Mouse (Mus musculus) adrenal gland, postnatal 36 days (tissue): ENCODE measurements around the gene Prickle2. TPM values are rescaled to one million over a fixed set of nuclear protein-coding genes. Genes with fewer than 3 reads are reported as not detected.

Experiments
- DNase-seq, 2 experiments: peaks; one replicate each; pipeline ENCODE4 v3.0.0; 2021; ENCODE audit warnings: mixed read lengths in 1 of 2
- total RNA-seq, 2 experiments: library from RNA; stranded (reverse); gene quantifications; 2 replicates each; pipeline ENCODE4 v1.2.3; 2021

The Prickle2 gene
- total RNA-seq, 2 experiments from 2014 or later, result 7.5 to 8.5 TPM

DNA sequence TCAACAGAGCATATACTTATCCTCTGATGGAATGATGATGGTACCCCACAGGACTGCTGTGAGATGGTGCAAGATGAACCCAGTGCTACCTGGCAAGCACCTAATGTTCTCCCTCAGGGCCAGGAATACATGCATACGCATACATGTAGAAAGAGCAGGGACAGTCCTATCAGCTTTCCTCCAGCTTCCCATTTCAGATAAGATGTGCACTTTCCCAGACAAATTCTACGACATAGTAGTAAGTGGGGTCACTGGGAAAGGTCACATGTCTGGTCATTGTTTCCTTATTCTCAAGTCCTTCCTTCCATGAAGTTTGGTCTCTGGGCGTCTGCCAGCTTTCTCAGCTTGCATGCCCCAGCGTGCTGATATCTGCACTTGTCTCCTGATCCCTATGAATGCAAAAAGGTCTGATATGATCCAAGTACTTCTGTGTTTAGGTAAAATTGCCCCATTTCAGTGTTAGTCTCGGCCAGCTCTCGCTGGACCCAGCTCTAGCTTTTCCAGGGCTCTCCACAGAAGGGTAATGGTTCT lies 187.5 kb downstream of the Prickle2 start:
- DNase-seq, result no peak

DNA sequence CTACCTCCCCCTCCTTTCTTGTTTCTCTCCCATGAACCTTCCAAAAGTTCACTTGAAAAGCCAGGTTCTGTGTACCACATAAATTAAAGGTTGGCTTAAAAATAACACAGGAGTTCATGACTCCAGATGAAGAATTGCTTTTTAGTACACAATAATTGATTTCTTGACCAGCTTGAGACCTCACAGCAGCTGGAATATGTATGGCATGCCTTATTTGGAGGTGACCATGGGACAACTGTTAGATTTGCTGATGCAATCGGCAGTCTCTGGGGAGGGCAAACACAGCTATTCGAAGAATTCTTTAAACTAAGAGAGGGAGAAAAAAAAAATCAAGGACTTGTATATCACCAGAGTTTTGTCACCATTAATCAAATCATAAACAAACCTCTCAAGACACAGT lies 189.0 kb downstream of the Prickle2 start:
- no peak for DNase-seq

DNA sequence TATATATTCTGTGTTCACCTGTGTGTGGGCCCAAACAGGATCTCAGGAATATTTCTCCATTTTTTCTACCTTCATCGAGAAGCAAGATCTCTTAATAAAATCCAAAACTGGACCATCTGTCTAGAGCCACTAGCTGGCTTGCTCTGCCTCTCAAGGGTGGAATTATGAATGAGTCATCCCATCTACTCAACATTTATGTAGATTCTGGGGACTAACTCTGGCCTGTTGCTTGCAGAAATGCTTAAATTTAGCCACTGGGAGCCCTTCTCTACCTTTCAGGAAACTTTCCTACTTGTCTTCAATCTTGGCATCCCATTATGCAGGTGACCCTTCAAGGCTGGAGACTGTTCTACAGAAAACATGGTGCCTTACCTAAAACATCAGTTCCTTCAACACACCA lies 194.0 kb downstream of the Prickle2 start:
- DNase-seq, result no peak

DNA sequence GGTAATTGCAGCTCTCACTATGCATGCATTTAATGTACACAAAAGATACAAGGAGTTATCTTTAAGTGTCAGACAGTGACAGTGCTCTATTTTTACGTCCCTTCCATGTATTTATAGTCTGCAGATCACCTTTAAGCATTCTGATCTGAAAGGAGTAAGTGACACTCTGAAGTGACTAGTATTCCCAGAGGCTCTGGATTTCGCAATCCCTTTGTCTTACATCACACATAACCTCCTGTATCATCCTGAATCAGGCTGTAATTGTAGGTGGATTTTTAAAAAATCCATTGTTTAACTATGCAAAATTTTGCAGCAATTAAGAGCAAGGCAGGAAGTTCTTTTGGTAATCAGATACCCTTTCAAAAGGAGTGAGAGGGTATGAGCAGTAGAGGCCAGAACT lies 196.2 kb downstream of the Prickle2 start:
- no peak for DNase-seq

GRCm38 (mm10) chr6:92506276-92506675 lies 199.7 kb downstream of the Prickle2 start:
- DNase-seq, result no peak

- DNase-seq, result peak; percentile 35 to 44
These were observed 206.5 kb downstream of the Prickle2 start for GRCm38 (mm10) chr6:92499449-92499848.

- no peak for DNase-seq
These were observed 207.4 kb downstream of the Prickle2 start for GRCm38 (mm10) chr6:92498574-92498973.

- no peak for DNase-seq
These were observed 208.7 kb downstream of the Prickle2 start for GRCm38 (mm10) chr6:92497279-92497678.

DNA sequence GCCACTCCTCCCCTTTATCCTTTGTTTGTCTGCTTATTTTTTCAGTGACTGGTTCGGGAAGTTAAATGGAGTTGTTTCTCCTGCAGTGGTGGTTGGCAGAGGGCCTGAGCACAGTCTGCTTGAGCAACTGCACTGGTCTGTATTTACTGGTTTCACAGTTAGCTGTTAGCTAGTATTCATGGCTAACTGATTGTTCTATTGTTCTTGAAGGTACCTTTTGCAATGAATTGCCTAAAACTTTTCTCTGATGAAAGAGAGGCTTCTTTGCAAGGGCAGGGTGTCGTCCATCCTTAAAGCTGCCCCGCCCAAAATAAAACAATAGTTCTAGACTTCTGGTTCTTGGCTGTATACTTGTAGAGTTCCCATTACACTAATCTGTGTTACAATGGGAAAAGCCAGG lies 210.5 kb downstream of the Prickle2 start:
- no peak for DNase-seq

GRCm38 (mm10) chr6:92481690-92481956 lies 224.3 kb downstream of the Prickle2 start:
- no peak for DNase-seq

GRCm38 (mm10) chr6:92480941-92481689 lies 224.8 kb downstream of the Prickle2 start:
- DNase-seq, result peak; percentile 67 to 82

- DNase-seq, result no peak
These were observed 227.3 kb downstream of the Prickle2 start for GRCm38 (mm10) chr6:92478612-92479011.

DNA sequence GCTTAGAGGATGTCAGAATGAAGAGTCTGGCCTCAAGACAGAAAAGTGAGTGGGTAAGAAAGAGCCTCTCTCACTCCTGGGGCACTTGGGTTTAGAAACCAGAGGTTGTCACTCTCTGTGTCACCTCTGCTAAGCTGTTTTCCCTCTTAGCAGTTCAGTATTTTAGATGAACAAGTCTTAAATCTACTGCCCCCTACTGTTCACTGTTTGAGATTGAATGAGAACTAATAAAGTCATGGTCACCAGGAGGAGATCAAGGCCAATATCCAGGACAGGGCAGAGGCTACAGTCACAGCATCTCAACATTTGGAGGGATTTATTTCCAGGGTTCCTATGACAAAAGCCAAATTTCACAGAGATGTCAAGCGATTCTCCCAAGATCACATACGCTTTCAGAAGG lies 228.3 kb downstream of the Prickle2 start:
- no peak for DNase-seq

DNA sequence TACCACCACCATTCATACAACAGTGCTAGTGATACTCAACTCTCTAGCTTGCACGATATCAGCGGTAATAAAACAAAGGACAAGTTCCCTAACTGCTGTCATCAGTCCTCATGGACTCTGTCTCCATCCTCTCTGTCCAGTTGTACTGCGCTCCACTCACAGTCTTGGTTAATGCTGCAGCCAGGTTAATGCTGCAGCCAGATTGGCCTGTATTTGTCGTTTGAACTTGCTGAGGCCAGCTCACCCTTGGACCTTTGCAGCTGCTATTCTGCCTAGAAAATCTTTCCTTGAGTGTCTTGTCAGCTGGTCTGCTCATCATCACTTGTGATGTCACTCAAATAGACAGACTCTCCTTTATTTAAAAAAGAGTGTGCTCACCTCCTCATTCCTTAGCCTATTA lies 236.5 kb downstream of the Prickle2 start:
- no peak for DNase-seq

DNA sequence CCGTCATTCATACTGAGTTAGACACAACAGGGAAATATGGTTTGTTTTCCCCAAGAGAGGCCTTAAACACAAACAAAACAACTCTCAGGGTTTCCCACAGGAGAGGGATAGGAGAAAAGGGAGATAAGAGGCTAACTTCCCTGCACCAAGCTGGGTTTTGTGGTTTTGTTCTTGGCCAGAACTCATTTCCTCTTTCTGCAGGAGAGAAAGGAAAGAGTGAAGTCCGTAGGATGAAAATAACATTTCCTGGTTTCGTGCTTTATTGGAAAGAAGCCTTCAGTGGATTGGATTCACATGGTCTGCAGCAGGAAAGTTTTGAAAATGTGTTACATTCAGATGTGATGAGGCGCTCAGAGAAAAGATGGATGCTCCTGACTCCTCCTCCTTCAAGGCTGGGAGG lies 237.1 kb downstream of the Prickle2 start:
- DNase-seq, result no peak

- no peak for DNase-seq
These were observed 237.6 kb downstream of the Prickle2 start for GRCm38 (mm10) chr6:92468383-92468791.

- DNase-seq, result no peak
These were observed 238.6 kb downstream of the Prickle2 start for GRCm38 (mm10) chr6:92467343-92467742.

GRCm38 (mm10) chr6:92465666-92466065 lies 240.3 kb downstream of the Prickle2 start:
- no peak for DNase-seq

- peak; percentile 47 to 48 for DNase-seq
These were observed 241.1 kb downstream of the Prickle2 start for GRCm38 (mm10) chr6:92464781-92465337.

- peak; percentile 23 to 29 for DNase-seq
These were observed 242.2 kb downstream of the Prickle2 start for GRCm38 (mm10) chr6:92463768-92464167.

GRCm38 (mm10) chr6:92460750-92461149 lies 245.2 kb downstream of the Prickle2 start:
- no peak for DNase-seq

- DNase-seq, result peak; percentile 10 to 36
These were observed 247.9 kb downstream of the Prickle2 start for GRCm38 (mm10) chr6:92458026-92458425.

DNA sequence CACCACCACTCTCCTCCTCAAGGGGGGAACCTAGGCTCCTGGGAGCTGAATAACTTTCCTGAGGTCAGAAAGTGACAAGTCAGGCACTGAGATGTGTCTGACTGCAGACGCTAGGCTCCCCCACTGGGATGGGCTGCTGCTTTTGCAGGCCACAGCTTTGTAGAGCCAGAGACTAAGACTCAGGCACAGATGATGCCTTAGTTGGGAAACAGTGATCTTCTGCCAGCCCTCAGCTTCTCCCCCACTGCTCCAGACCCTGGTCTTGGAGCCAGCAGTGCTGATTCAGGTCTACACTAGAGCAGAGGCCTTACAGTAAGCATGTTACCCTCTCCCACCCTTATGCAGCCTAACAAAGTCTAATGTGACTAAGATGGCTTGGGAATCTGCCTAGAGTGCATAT lies 254.5 kb downstream of the Prickle2 start:
- no peak for DNase-seq

- no peak for DNase-seq
These were observed 256.0 kb downstream of the Prickle2 start for GRCm38 (mm10) chr6:92449956-92450355.
